Mouse (Mus musculus) spleen, postnatal 10 days (tissue): ENCODE results near the gene Brd3.

Experiments used
- DNase-seq, 2 experiments: peaks; one replicate each; pipeline ENCODE4 v3.0.0; 2021 to 2022; ENCODE audit warnings: low spot score in 2 of 2

The Brd3 gene

DNA sequence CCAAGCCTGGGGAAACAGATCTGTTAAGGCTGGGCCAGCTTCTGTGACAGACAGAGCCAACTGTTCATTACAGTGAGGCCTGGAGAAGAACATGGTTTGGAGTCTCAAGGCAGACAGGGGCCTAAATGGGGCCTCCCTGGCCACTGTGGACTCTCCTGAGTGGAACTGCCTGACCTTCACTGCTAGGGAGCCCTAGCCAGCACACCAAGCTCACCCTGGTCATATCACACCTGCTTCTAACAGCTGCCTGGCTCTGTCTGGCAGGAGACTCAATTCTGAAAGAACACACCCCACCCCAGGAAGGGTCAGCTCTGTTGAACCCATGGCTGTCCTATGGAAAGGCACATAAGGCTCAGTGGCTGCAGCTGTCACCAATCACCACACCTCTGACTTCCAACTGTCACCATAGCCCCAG, 36.3 kb downstream of the Brd3 start:
- peak in 1 of 2 experiments; percentile 39 for DNase-seq

DNA sequence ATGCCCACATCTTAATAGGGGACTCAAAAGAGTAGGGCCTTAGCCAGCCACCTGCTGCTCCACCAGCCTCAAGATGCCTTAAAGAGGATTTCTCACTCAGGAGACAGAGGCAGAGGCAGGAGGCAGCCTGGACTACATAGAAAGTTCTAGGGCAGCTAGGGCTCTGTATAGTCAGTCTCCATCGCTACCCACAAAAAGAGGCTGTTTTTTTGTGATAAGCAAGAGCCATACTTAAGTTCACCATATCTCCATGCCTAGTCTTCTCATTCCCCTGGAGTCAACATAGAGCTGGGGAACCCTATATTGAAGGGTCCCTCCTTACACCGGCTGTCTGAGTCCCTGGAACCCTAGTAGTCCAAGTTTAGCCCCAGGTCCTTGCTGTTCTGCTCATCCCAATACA, 36.9 kb downstream of the Brd3 start:
- no peak for DNase-seq

DNA sequence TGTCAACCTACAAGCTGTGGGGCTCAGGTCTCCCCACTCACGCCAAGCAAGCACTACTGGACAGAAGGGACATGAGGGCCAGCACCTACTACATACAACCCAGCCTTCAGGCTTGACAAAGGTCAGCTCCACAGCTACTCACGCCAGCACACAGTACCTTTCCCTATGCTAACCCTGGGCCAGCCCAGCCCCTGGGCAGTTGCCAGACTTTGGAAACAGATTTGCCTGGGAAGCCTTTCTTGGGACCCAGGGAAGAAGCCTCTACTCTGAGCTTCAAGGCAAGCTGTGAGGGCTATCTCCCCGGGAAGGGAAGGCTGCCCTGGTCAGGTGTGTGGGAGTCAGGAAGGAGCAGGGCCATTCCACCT, 37.5 kb downstream of the Brd3 start:
- DNase-seq: no peak

DNA sequence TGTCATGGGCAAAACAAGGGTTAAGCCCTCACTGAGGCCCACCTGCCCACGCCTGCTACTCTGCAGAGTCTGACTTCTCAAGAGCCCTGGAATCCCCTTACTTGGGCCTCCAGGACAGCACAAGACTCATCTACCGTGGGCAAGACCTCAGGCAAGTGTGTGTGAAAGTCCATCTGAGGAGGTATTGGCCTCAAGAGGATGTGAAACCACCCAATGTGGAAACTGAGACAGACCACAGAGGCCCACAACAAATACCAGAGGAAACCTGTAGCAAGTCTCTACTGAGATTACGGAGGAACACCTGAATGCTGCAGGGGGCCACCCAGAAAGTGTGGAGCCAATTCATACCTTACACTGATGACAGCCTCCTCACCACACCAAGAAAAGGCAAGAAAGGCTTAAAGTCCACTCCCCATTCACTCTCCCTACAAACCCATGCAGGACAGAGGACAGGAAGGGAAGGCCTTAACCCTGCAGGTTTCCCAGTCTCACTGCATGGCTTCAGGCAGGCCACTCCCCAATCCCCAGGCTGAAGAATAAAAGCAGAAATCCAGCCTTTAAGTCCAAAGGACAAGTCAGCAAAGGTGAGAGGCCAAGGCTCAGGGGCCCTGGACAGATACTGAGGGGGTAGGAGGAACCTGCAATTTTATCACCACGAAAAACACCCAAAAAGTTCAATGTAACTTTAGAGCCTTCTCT, 38.0 kb downstream of the Brd3 start:
- no peak for DNase-seq

DNA sequence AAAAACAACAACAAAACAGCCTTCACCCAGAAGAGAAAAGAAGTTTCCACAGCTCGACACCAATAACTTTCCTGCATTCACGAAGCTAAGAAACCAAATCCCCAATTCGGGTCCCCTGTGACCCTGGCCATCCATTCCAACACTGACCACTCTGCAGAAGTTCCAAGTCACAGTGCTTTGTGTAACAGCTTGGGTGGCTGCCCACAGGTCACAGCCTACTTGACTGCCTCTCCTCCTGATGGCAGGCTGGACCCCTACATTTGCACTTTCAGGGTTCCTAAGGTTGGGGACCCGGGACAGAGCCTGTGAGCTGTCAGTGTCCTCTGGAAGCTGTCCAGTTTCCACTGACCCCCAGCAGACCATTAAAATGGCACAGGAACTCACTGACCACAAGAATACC, 44.6 kb downstream of the Brd3 start:
- no peak for DNase-seq

DNA sequence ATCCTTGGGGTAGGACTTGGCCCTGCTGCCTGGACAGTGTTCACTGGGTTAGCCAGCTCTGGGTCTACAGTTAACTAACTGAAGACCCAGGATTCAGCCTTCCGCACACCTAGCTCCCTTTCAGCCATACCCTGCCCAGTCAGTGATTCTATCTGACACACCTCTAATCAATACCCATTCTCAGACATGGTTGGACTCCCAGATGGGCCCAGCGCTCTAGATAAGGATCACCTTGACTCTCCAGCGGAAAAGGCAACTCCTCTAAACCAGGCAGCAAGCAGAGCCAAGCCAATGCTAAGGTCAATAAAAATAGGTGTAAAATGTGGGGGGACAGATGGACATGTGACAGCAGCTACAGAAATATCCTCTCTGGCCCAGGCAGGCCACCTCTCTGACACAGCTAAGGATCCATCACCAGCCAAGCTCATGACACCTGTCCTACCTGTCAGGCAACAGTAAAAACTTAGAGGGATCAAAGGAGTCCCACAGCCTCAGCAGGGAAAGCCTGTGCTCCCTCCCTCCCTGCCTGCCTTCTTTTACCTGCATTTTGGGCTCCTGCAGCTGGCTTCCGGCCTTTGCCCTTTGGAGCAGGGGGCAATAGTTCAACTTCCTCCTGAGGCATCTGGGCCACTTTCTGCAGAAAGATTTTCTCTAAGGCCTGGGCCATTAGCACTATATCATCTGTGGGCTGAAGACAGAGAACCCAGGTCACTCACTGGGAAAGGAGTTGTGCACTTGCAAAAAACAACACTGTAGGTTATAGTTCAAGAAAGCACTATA, 45.4 kb downstream of the Brd3 start:
- no peak for DNase-seq

DNA sequence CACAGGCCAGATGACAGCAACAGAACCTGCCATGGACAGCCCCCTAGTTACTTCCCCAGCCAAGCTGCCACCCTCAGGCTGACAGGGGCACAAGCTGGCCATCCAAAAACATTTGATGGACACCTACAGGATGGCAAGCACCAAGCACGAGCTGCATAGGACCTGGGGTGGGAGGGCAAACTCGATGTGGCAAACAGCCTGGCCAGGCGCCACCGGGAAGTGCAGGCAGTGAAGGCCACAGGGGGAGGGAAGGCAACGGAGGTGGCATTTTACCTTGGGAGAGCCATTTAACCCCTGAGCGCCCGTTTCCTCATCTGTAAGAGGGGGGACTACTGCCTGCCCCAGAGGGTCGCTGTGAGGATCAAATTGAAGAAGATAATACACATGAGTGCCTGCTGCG, 46.8 kb downstream of the Brd3 start:
- no peak for DNase-seq

DNA sequence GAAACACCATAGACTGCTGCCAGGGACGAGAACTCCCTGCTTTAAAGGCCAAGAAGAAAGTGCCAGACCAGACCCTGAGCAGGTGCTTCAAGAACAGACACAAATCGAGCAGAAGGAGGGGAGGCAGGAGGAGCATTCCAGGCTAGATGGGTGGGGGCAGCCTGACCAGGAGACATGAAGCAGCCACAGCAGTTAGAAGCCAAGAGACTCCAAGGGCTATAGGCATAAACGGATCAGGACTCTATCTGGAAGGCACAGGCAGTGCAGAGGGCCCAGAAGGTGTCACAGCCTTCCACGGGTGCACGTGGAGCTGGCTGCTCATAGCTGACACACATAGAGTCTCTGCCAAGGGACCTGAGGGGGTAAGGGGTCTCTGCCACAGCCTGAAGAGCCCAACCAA, 47.3 kb downstream of the Brd3 start:
- DNase-seq: no peak

DNA sequence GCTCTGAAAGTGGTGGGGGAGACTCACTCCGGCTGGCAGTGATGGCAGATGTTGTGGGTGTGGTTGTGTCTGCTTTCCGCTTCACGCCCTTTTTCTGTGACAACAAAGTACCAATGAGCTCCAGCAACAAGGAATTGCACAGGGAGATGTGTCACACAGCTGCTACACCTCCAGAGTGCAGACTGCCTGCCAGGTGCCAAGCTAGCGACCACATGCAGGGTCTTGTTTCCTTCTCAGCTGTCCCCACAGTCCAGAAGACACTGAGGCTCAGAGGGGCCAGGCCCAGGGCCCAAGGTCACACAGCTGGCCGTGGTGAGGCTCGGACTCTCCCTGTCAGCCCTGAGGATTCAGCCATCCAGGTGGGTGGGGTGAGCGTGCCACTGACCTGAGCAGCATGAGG, 47.7 kb downstream of the Brd3 start:
- DNase-seq: no peak

DNA sequence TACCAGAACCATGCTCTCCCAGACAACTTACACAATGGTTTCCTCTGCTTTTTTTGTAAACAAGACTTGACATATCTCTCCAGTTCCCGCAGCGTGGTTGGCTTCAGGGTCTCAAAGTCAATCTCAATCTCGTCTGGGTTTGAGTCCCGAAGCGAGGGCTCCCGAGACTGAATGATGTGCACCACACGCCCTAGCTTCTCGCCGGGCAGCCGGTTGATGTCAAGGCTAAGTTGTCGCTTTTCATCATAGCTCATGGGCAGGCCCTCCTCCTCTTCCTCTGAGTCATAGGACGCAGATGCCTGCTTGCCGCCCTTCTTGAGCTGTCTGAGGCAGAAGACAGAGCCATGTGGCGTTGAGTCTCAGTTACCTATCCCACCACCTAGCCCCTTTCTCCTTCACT, 57.2 kb downstream of the Brd3 start:
- DNase-seq: no peak

DNA sequence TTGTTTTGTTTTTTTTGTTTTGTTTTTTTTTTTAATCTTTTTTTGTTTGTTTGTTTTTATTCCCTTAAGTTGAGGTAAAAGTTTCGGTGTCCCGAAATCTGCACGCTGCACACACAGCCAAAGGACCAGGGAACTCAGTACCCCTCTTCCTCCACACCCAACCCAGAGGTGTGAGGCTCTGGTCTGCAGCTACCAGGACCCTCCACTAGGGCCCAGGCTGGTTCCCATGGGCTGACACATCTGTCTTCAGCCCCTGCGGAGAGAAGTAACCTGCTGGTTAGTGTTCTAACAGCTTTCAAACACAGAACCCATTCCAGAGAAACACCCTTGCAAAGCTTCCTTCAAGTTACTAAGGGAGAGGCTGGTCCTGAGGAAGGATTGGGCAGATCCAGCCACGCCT, 59.7 kb downstream of the Brd3 start:
- no peak for DNase-seq

DNA sequence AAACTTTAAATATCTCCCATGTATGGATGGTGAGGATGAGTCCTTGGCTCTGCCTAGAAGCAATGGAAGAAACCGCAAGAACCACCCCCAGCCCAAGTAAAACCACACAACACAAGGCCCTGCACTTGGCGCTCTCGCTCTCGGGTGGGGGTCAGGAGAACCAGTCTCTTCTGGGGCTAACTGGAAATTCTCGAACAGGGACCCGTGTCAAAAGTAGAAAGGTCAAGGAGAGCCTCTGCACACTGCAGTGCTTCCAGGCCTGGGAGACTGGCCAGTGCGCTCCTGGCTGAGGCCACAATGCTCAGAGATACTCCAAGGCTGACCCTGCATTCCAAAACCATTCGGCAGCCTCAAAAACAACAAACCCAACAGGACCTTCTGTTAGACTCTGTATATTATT, 60.6 kb downstream of the Brd3 start:
- DNase-seq: no peak

DNA sequence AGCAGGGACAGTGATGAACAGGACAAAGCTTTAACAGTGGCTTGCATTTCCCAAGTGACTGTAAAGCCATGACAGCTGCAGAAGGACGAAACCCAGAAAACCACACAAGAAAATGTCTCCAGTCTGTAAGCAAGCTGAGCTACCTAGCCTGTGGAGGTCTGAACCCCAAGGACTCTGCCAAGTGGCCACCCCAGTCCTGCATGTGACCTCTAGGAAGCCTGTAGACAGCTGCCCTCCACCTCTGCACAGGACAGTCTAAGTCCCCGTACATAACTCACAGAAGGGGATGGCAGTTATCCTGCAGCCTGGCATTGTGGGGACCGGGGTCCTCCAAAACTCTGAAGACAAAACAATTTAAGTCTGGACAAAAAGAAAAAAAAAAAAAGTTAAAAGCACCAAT, 61.6 kb downstream of the Brd3 start:
- DNase-seq: no peak

DNA sequence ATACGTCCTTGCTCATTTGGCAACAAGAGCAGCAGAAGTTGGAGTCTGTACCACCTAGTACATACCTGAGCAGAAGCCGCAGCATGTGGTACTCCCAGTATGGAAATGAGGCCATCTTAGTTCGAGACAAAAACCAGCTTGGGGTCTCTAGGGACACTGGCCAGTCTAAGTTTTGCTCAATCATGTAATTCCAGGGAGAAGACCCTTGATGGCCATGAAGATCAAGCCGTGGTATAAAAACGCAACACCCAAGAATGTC, 64.1 kb downstream of the Brd3 start:
- DNase-seq: no peak

DNA sequence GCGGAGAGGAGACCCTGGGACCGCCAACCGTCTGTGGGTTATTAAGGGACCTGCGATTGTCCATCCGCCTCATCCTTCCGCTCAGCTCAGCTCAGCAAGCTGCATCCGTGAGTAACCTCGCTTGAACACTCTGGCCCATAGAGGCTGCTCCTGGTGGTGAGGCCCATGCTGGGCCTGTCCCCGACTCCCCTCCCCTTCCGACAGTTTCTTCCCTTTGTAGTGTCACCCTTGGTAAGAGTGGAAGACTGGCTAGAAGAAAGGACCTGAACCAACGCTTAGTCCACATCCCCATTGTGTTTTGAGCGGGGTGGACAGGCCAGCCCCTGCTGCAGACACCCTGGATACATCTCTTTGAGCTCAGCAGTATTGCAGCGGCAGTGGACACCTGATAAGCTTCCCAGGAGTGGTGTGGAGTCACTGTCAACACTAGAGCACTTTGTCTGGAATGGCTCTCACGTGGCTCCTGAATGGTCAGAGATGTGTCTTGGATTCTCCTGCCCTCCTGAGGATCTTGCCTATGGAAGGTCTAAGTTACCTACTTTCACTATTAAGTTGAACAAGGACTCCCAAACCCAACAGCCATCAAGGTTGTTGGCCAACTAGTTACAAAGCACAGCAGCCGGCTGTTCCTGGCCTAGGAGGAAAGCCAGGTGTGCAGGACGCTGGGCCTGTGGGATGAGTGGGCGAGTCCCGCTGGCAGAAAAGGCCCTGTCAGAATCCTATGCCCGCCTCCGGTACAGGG, 64.6 kb downstream of the Brd3 start:
- DNase-seq: no peak

DNA sequence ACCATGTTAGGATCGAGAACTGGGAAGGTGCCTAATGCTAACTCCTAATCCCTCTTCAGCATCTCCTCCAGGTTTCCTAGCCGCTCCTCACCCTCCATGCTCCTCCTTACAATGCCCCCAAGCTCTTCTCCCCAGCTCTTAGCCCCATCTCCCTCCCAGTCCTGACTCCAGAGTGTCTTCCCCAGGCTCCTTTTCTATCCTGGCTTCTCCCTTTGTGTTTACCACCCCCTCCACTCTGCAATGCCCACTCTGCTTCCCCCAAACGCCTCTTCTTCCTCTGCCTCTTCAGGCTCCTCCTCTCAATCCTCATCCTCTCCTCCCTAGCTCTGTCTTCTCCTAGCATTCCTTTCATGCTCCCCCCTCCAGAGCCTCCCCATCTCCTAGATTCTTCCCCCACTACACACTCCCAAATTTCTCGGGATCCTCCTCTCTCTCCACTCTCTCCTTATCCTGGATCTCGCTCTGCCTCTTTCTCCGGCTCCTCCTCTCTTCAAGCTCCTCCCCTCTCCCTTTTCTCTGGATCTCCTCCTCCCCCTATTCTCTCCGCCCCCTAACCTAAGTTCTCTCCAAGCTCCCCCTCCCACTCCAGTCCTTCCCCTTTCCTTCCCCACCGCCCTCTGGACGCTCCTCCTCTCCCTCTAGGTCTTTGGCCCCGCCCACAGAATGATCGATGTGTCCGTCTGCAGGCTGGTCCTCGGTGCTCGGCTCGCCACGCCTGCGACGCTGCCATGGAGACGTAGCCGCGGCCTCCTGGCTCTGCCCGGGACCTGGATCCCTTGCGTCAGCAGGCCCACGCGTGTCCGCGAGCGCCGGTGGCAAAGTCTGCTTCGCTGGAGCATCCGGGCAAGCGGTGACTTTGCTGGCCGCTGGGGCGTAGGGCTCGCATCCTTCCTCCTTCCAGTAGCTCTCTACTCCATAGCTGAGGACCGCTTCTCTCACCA, 65.4 kb downstream of the Brd3 start, which contains the start of gene Brd3os:
Gene Brd3os, plus strand, starts transcription at position 558 of the 941 bp plus-strand sequence.
- DNase-seq: peak; percentile 60 to 87

DNA sequence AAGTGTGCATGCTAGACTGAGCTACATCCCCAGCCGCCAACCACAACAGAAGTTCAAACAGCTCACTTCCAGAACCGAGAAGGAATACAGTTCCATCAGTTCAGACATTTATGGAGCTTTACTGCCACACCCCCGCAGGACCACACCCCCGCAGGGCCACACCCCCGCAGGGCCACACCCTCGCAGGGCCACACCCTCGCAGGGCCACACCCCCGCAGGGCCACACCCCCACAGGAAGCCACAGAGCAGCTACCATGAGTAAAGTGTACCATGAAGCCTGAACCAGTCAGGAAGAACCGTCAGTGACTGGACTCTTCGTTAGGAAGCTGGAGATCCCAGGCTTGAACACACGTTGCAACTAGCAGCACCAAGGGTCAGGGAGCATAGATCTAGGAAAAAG, 69.2 kb downstream of the Brd3 start:
- peak in 1 of 2 experiments; percentile 77 for DNase-seq

DNA sequence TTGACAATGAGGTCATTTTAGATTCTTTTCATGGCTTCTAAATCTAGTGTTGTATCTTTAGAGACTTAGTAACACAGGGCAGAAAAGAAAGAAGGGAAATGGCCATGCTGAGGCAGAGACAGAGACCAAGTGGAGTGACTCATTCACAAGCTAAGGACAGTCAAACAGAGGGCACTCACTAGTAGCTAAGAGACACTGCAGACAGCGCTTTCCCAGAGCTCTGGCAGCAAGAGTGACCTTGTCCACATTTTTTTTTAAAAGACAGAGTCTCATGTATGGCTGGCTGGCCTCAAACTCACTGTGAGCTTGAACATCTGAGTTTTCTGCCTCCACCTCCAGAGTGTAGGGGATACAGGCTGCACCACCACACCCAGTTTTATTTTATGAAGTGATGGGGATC, 69.6 kb downstream of the Brd3 start:
- no peak for DNase-seq

DNA sequence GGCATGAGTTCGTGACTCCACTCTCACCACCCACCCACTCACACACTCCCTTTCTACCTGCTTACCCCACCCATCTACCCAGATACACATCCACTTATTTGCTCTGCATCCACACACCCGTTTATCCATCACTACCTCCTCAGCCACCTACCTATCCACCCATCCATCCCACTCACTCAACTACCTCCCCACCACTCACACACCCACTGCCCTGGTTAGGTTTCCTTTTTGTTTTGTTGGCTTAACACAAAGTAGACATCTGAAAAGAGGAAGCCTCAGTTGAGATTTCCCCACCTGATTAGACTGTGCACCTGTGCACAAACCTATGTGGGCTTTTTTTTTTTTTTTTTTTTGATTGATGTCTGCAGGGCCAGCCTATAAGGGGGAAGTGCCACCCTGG, 74.9 kb downstream of the Brd3 start:
- DNase-seq: no peak

DNA sequence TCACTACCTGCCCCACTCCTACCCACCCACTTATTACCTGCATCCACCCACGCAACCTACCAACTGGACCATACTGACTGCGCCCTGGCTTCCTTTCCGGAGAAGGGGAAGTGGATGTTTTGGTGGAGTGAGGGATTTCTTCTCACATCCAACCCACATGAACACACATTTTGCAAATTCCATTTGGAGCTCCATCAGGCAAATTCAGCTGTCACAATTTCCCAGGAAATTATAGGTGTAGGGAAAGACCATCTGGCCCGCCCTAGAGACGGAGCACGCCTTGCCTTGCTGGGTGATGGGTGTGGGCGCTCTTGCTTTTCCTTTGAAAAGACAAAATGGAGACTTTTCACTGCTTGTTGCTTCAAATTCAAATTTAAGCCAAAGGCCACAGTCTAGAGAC, 76.8 kb downstream of the Brd3 start:
- DNase-seq: no peak

DNA sequence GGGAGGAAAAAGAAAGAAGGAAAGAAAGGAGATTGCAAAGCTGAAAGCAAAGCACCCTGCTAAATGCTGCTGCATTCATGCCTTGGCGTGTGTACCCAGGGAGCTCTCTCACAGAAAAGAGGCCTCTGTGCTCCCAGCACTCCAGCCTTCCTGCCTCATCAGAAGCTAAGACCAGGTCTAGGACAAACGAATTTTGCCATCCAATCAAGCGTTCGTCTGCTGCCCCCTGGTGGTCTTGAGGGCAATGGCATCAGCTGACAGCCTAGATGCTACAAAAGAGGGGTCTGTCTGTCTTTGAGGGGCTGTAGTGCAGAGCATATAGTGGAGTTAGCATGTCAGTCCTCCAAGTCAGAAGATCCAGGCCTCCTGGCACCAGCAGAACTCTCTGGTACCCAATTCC, 79.4 kb downstream of the Brd3 start:
- DNase-seq: peak; percentile 78 to 88

DNA sequence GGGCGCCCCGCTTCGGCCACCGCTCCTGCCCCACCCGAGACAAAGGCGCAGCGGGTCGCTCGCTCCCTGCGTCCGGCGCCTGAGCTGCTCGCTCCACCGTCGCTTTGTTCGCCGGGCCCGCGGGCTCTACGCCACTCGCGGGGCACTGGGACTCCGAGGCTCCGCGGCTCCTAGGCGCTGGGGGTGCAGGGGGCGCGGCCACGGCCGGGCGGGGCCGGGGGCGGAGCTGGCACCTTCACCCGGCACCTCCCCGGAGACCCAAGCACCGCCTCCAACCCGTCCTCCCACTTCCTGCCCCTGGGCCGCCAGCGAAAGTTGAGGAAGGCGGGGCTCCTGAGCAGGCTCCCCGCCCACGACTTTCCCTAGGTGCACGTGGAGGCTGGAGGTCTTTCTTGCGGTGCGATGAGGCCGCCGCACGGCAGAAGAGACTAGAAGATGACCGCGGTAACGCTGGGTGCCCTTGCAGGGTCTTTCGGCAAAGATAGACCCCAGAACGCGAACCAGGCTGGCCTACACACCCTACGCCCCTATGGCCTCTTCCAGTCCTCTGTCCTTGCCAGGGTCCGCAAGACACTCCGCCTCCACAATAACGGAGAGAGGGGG, 80.5 kb downstream of the Brd3 start, which contains the start of gene Vav2:
Gene Vav2, minus strand, starts transcription at position 179 of the 603 bp plus-strand sequence.
- peak; percentile 76 to 92 for DNase-seq
